Mouse (Mus musculus): Measurements from ENCODE around the gene Gm5767. TPM values are rescaled to one million over a fixed set of nuclear protein-coding genes. Genes with fewer than 3 reads are reported as not detected.

Gene Gm5767
- not detected in 2 replicates for polyA plus RNA-seq (2016; fragmentation: Nextera tagmentation; extraction: Ambion mirVana)

DNA sequence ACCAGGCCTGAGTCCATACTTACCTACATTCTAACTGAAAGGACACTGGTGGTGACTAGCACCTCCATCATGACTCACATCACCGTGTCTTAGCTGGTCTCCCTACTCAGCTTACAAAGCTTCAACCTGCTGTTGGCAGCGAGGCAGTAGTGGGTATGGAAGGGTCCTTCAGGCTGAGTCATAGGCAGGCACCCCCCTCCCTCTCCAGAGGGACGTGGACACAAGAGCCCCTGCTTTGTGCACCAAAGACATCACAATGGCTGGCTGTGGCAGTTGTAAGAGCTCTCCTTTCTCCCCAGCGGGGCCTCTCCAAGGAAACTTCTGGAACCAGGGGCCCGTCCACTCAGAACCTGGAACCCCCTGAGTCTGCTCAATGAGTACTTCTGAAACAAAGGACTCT lies at the start of gene Gm5767:
TSS of gene Gm5767 (plus strand) at position 301 of the 400 bp plus-strand sequence.
- Histone ChIP-seq H3K36me3 (0 out of 2 replicates have a peak, but pooled peaks cover 8% of the 10 kb centered on the region), H3K9me3 (replicated peaks) (no peaks in the 10 kb centered on the region), H3K4me1 (no peaks in the 10 kb centered on the region), H3K27me3 (ENCODE audit: low read depth, poor library complexity, severe bottlenecking) (no peaks in the 10 kb centered on the region), H3K27ac (no peak within 1 kb of the TSS), H3K4me3 (no peak within 1 kb of the TSS)
- 86% methylated on average over 5 of the region's 5 CpGs for WGBS
- DNase-seq (ENCODE audit: low spot score) = no peak

GRCm38 (mm10) chr16:8631428-8631827 lies 49.1 kb upstream of the Gm5767 start:
- Histone ChIP-seq H3K4me1 (peaks cover 12% of the 10 kb centered on the region), H3K9me3 (replicated peaks) (no peaks in the 10 kb centered on the region), H3K27ac (no peak overlapping the region), H3K4me3 (no peak overlapping the region), H3K36me3 (peaks cover 46% of the 10 kb centered on the region), H3K27me3 (ENCODE audit: low read depth, poor library complexity, severe bottlenecking) (no peaks in the 10 kb centered on the region)
- WGBS = 91% methylated on average over 5 of the region's 5 CpGs
- DNase-seq (ENCODE audit: low spot score) = no peak

GRCm38 (mm10) chr16:8636867-8637216 lies 43.7 kb upstream of the Gm5767 start:
- Histone ChIP-seq H3K36me3 (peaks cover 42% of the 10 kb centered on the region), H3K27me3 (ENCODE audit: low read depth, poor library complexity, severe bottlenecking) (no peaks in the 10 kb centered on the region)

DNA sequence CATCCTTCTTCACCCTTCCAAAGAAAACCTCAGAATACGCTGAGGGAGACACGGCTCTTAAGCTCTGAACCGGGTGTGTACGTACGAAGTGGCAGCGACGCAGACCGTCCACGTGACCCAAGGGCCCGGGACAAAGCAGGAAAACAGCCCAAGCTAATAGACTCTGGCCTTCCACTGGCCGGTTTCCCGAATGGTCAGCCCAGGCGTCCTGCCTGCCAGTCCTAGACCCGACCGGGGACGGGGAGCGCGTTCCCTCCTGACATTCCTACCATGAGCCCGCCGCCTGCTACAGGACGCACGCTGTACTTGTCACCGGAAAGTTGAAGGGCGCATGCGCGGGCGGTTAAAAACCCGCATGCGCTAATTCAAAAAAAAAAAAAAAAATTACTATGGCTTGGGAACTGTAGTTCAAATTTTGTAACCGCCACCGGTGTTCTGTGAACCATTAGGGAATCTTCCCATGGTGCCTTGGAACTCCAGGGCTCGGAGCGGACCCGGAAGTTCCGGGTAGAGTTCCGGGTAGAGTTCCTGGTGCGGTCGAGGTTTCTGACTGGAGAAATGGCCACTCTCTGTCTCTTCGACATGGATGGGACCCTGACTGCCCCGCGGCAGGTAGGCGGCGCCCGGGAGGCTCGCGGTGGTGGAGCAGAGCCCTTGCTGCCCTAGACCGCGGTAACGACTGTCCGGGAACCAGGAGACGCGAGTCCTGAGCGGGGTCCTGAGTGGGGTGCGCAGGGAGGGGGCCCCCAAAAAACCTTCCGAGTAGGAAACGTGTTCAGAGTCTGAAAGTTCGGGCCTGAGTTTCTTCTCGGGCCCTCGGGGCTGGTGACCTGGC lies 43.1 kb upstream of the Gm5767 start, which contains the start of the genes Pmm2 and Tmem186:
TSS of gene Pmm2 (plus strand) at position 458 of the 835 bp plus-strand sequence.
TSS of gene Tmem186 (minus strand) at position 496 of the 835 bp plus-strand sequence.
- H3K27me3 ChIP-seq (ENCODE audit: low read depth, poor library complexity, severe bottlenecking) = no peaks in the 10 kb centered on the region
- H3K36me3 ChIP-seq = peaks cover 41% of the 10 kb centered on the region
- under 1% methylated on average over 59 of the region's 59 CpGs for WGBS
- H3K4me1 ChIP-seq = peaks cover 20% of the 10 kb centered on the region
- peak within 1 kb of the TSS; percentile 82 for H3K4me3 ChIP-seq
- H3K27ac ChIP-seq = peak within 1 kb of the TSS; percentile 91
- no peaks in the 10 kb centered on the region for H3K9me3 ChIP-seq (replicated peaks)
- DNase-seq (ENCODE audit: low spot score) = peak; percentile 86

More at GRCm38 (mm10) chr16:8636867-8637216, 43.7 kb upstream of the Gm5767 start:
- Histone ChIP-seq H3K4me3 (peak overlapping the region; percentile 82), H3K27ac (peak overlapping the region; percentile 91), H3K4me1 (peaks cover 20% of the 10 kb centered on the region), H3K9me3 (replicated peaks) (no peaks in the 10 kb centered on the region)
- WGBS = 2% methylated on average over 13 of the region's 13 CpGs
- no peak for DNase-seq (ENCODE audit: low spot score)

DNA sequence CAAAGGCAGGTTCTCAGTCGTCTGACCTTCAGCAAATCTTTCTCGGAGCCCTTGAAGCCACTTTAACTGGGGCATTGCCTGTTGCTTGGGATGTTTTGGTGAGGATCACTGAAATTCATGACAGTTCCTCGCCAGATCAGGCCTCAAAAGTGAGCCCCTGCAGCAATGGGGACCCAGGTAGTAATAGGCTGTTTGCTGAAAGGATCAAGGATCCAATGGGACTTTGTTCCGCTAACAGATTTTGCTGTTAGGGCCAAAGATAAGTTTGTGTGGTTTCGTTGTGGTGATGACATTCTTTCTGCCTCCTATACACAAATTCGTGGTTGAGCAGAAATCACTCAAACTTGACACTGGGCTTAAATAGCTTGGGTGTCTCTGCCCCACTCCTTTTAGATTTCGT lies 42.4 kb upstream of the Gm5767 start:
- WGBS = 47% methylated on average over 7 of the region's 7 CpGs
- Histone ChIP-seq H3K27ac (peak overlapping the region; percentile 91), H3K27me3 (ENCODE audit: low read depth, poor library complexity, severe bottlenecking) (no peaks in the 10 kb centered on the region), H3K36me3 (peaks cover 43% of the 10 kb centered on the region), H3K4me3 (peak overlapping the region; percentile 82), H3K4me1 (peaks cover 20% of the 10 kb centered on the region), H3K9me3 (replicated peaks) (no peaks in the 10 kb centered on the region)
- no peak for DNase-seq (ENCODE audit: low spot score)

DNA sequence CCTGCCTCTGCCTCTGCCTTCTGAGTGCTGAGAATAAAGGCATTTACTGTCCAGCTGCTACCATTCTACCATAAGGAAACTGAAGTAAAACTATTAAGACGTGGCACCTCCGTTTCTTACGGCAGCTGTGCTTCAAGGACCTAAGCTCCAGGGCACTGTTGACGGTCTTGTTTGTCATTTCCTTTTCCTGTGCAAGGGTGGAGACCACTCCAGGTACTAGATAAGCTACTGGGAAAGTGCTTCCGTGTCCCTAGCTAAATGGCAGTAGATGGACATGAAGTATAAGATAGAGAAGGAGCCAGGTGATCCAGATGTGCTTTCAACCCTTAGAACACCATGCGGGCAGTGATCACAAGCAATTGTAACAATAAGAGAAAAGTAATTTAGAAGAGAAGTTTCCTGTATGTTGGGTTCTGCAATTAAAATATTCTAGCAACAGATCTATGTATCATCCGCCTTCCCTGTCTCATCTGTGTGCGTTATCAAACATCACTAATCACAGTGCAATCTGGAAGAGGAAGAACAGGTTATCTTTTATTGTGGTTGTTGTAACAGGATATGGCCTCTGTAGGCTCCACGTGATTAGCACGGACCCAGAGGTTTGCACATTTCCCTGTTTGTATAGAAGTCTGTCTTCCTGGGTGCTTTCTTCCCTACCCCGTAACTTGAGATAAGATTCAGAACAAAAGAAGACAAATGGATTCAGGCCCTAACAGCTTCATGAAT lies 40.9 kb upstream of the Gm5767 start:
- H3K36me3 ChIP-seq = peaks cover 50% of the 10 kb centered on the region
- H3K9me3 ChIP-seq (replicated peaks) = no peaks in the 10 kb centered on the region
- WGBS = 94% methylated on average over 11 of the region's 11 CpGs
- DNase-seq (ENCODE audit: low spot score) = no peak
- peaks cover 20% of the 10 kb centered on the region for H3K4me1 ChIP-seq
- no peak overlapping the region for H3K27ac ChIP-seq
- H3K27me3 ChIP-seq (ENCODE audit: low read depth, poor library complexity, severe bottlenecking) = no peaks in the 10 kb centered on the region
- H3K4me3 ChIP-seq = no peak overlapping the region

GRCm38 (mm10) chr16:8643855-8644254 lies 36.7 kb upstream of the Gm5767 start:
- Histone ChIP-seq H3K27ac (no peak overlapping the region), H3K27me3 (ENCODE audit: low read depth, poor library complexity, severe bottlenecking) (no peaks in the 10 kb centered on the region), H3K4me1 (peaks cover under 1% of the 10 kb centered on the region; the same call in 1 of the 2 replicates), H3K9me3 (replicated peaks) (no peaks in the 10 kb centered on the region), H3K4me3 (no peak overlapping the region), H3K36me3 (peaks cover 77% of the 10 kb centered on the region)
- peak; percentile 44 for DNase-seq (ENCODE audit: low spot score)
- 74% methylated on average over 2 of the region's 2 CpGs for WGBS

- no peak for DNase-seq (ENCODE audit: low spot score)
These were observed 35.0 kb upstream of the Gm5767 start for GRCm38 (mm10) chr16:8645546-8645945.

DNA sequence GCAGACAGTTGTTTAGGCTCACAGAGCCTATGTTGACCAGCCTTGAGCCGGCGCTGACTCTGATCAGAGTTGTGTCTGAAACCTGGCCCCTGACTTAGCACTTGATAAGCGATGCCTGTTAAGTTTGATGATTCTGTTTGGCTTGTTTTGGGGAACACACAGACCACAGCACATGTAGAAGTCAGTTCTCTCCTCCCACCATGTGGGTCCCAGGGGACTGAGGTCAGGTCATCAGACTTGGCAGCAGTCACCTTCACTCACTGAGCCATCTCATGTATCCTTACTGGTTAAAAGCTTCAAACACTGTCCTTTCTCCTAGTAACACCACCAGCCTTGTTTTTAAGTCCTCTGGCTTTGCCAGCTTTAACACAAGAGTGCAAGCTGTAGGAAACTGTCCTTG lies 30.6 kb upstream of the Gm5767 start:
- no peaks in the 10 kb centered on the region for H3K9me3 ChIP-seq (replicated peaks)
- no peaks in the 10 kb centered on the region for H3K4me1 ChIP-seq
- no peak overlapping the region for H3K27ac ChIP-seq
- H3K4me3 ChIP-seq = no peak overlapping the region
- no peaks in the 10 kb centered on the region for H3K27me3 ChIP-seq (ENCODE audit: low read depth, poor library complexity, severe bottlenecking)
- peaks cover 97% of the 10 kb centered on the region for H3K36me3 ChIP-seq
- WGBS = 95% methylated on average over 3 of the region's 3 CpGs
- no peak for DNase-seq (ENCODE audit: low spot score)

More at GRCm38 (mm10) chr16:8645546-8645945, 35.0 kb upstream of the Gm5767 start:
- no peak overlapping the region for H3K4me3 ChIP-seq
- H3K27ac ChIP-seq = no peak overlapping the region
- peaks cover 93% of the 10 kb centered on the region for H3K36me3 ChIP-seq
- no peaks in the 10 kb centered on the region for H3K4me1 ChIP-seq
- 91% methylated on average over 6 of the region's 6 CpGs for whole genome bisulfite sequencing
- H3K27me3 ChIP-seq (ENCODE audit: low read depth, poor library complexity, severe bottlenecking) = no peaks in the 10 kb centered on the region
- H3K9me3 ChIP-seq (replicated peaks) = no peaks in the 10 kb centered on the region

GRCm38 (mm10) chr16:8655108-8655507 lies 25.5 kb upstream of the Gm5767 start:
- Histone ChIP-seq H3K27ac (no peak overlapping the region), H3K36me3 (peaks cover 96% of the 10 kb centered on the region)
- 88% methylated on average over 6 of the region's 6 CpGs for WGBS

GRCm38 (mm10) chr16:8655599-8655998 lies 25.0 kb upstream of the Gm5767 start:
- Histone ChIP-seq H3K27me3 (ENCODE audit: low read depth, poor library complexity, severe bottlenecking) (no peaks in the 10 kb centered on the region), H3K4me3 (no peak overlapping the region), H3K4me1 (no peaks in the 10 kb centered on the region), H3K36me3 (peaks cover 97% of the 10 kb centered on the region), H3K9me3 (replicated peaks) (no peaks in the 10 kb centered on the region), H3K27ac (no peak overlapping the region)
- DNase-seq (ENCODE audit: low spot score) = no peak
- WGBS = 86% methylated on average over 9 of the region's 9 CpGs

More at GRCm38 (mm10) chr16:8655108-8655507, 25.5 kb upstream of the Gm5767 start:
- no peak overlapping the region for H3K4me3 ChIP-seq
- DNase-seq (ENCODE audit: low spot score) = no peak
- no peaks in the 10 kb centered on the region for H3K27me3 ChIP-seq (ENCODE audit: low read depth, poor library complexity, severe bottlenecking)
- H3K9me3 ChIP-seq (replicated peaks) = no peaks in the 10 kb centered on the region
- H3K4me1 ChIP-seq = no peaks in the 10 kb centered on the region

GRCm38 (mm10) chr16:8656256-8656655 lies 24.3 kb upstream of the Gm5767 start:
- peaks cover 96% of the 10 kb centered on the region for H3K36me3 ChIP-seq
- 92% methylated on average over 2 of the region's 2 CpGs for WGBS
- no peak overlapping the region for H3K4me3 ChIP-seq
- DNase-seq (ENCODE audit: low spot score) = no peak
- no peaks in the 10 kb centered on the region for H3K4me1 ChIP-seq
- H3K27me3 ChIP-seq (ENCODE audit: low read depth, poor library complexity, severe bottlenecking) = no peaks in the 10 kb centered on the region
- H3K9me3 ChIP-seq (replicated peaks) = no peaks in the 10 kb centered on the region
- H3K27ac ChIP-seq = no peak overlapping the region

- no peak overlapping the region for H3K27ac ChIP-seq
- H3K4me3 ChIP-seq = no peak overlapping the region
- no peak for DNase-seq (ENCODE audit: low spot score)
- no peaks in the 10 kb centered on the region for H3K27me3 ChIP-seq (ENCODE audit: low read depth, poor library complexity, severe bottlenecking)
- no peaks in the 10 kb centered on the region for H3K9me3 ChIP-seq (replicated peaks)
- H3K4me1 ChIP-seq = no peaks in the 10 kb centered on the region
- 85% methylated on average over 4 of the region's 4 CpGs for WGBS
- peaks cover 96% of the 10 kb centered on the region for H3K36me3 ChIP-seq
These were observed 22.2 kb upstream of the Gm5767 start for GRCm38 (mm10) chr16:8658349-8658748.
